Comparison of ENCODE assay signal across 21 mouse cellular contexts in genomic region chr9:105078460-105078859, GRCm38 (mm10).
"Had no signal": no experiment of that assay in that cellular context is flagged by ENCODE, and none has a peak within 500 bp of the region (broad histone marks: within the 10 kb centered on the region; RNA-seq: fewer than 3 reads in every experiment).

No protein-coding gene starts in this region.

- DNase-seq: heart, postnatal 10 days; heart, postnatal 14 days; heart, postnatal 4 days; kidney, adult 11 months; kidney, adult 18-20 months; kidney, adult 2 months; kidney, adult 8-10 months; kidney, adult 9 months; kidney, postnatal 10 days; kidney, postnatal 14 days; kidney, postnatal 25 days; kidney, postnatal 36 days; kidney, postnatal 4 days; layer of hippocampus, adult 9-11 months; layer of hippocampus, postnatal 36 days had no signal

- ATAC-seq: hindbrain, embryonic 16.5 days; hindbrain, postnatal 0 days; inflammation-experienced regulatory T-cells, adult 6 months; intestine, embryonic 15.5 days; intestine, embryonic 16.5 days; intestine, postnatal 0 days had no signal
